Mouse (Mus musculus): ENCODE data around the gene R3hdml. TPM values are rescaled to one million over a fixed set of nuclear protein-coding genes. Genes with fewer than 3 reads are reported as not detected.

R3hdml gene
- polyA plus RNA-seq, 1 experiment from 2014 or later, result not detected

GRCm38 (mm10) chr2:163539321-163540040 lies 47.4 kb downstream of the R3hdml start:
- no peak overlapping the region for H3K27ac ChIP-seq (ENCODE audit: poor library complexity, severe bottlenecking)
- H3K9me3 ChIP-seq (replicated peaks), result 0 out of 2 replicates have a peak, but pooled peaks cover 2% of the 10 kb centered on the region
- peaks cover 26% of the 10 kb centered on the region for H3K27me3 ChIP-seq (replicated peaks)
- no peak overlapping the region for H3K9ac ChIP-seq
- no peak overlapping the region for H3K4me2 ChIP-seq
- 0 out of 2 replicates have a peak, but pooled peaks cover 4% of the 10 kb centered on the region for H3K4me1 ChIP-seq (replicated peaks)
- ATAC-seq (ENCODE audit: insufficient number of reproducible peaks, low FRiP score), result no peak
- WGBS, result 67% methylated on average over 13 of the region's 13 CpGs
- no peak overlapping the region for H3K4me3 ChIP-seq
- H3K36me3 ChIP-seq, result no peaks in the 10 kb centered on the region

- H3K27me3 ChIP-seq (replicated peaks), result peaks cover 23% of the 10 kb centered on the region
- H3K4me1 ChIP-seq (replicated peaks), result no peaks in the 10 kb centered on the region
- no peaks in the 10 kb centered on the region for H3K9me3 ChIP-seq (replicated peaks)
- no peak overlapping the region for H3K4me3 ChIP-seq
- no peak overlapping the region for H3K27ac ChIP-seq (ENCODE audit: poor library complexity, severe bottlenecking)
- H3K4me2 ChIP-seq, result no peak overlapping the region
- ATAC-seq (ENCODE audit: insufficient number of reproducible peaks, low FRiP score), result no peak
- WGBS, result 66% methylated on average over 9 of the region's 9 CpGs
- H3K36me3 ChIP-seq, result no peaks in the 10 kb centered on the region
- no peak overlapping the region for H3K9ac ChIP-seq
Observed at GRCm38 (mm10) chr2:163540231-163541117, 48.4 kb downstream of the R3hdml start.

GRCm38 (mm10) chr2:163541568-163542182 lies 49.6 kb downstream of the R3hdml start:
- peaks cover 15% of the 10 kb centered on the region for H3K27me3 ChIP-seq (replicated peaks)
- no peak overlapping the region for H3K4me2 ChIP-seq
- no peaks in the 10 kb centered on the region for H3K9me3 ChIP-seq (replicated peaks)
- no peak overlapping the region for H3K27ac ChIP-seq (ENCODE audit: poor library complexity, severe bottlenecking)
- no peaks in the 10 kb centered on the region for H3K36me3 ChIP-seq
- WGBS, result 61% methylated on average over 10 of the region's 10 CpGs
- ATAC-seq (ENCODE audit: insufficient number of reproducible peaks, low FRiP score), result no peak
- H3K9ac ChIP-seq, result no peak overlapping the region
- H3K4me3 ChIP-seq, result no peak overlapping the region
- H3K4me1 ChIP-seq (replicated peaks), result no peaks in the 10 kb centered on the region

GRCm38 (mm10) chr2:163542674-163543073 lies 50.6 kb downstream of the R3hdml start:
- Histone ChIP-seq H3K4me1 (replicated peaks) (no peaks in the 10 kb centered on the region), H3K27ac (ENCODE audit: poor library complexity, severe bottlenecking) (no peak overlapping the region), H3K9me3 (replicated peaks) (no peaks in the 10 kb centered on the region), H3K4me3 (no peak overlapping the region), H3K36me3 (no peaks in the 10 kb centered on the region), H3K4me2 (no peak overlapping the region), H3K9ac (no peak overlapping the region), H3K27me3 (replicated peaks) (peaks cover 12% of the 10 kb centered on the region; the same call in 1 of the 2 replicates)
- WGBS, result 80% methylated on average over 10 of the region's 10 CpGs
- ATAC-seq (ENCODE audit: insufficient number of reproducible peaks, low FRiP score), result no peak

GRCm38 (mm10) chr2:163546623-163547318 lies 54.7 kb downstream of the R3hdml start:
- 60% methylated on average over 14 of the region's 14 CpGs for WGBS
- Histone ChIP-seq H3K9ac (no peak overlapping the region), H3K36me3 (no peaks in the 10 kb centered on the region), H3K27me3 (replicated peaks) (peaks cover 39% of the 10 kb centered on the region), H3K9me3 (replicated peaks) (no peaks in the 10 kb centered on the region), H3K4me1 (replicated peaks) (no peaks in the 10 kb centered on the region), H3K27ac (ENCODE audit: poor library complexity, severe bottlenecking) (no peak overlapping the region), H3K4me2 (no peak overlapping the region), H3K4me3 (no peak overlapping the region)
- ATAC-seq (ENCODE audit: insufficient number of reproducible peaks, low FRiP score), result no peak

GRCm38 (mm10) chr2:163548822-163549221 lies 56.7 kb downstream of the R3hdml start:
- no peak overlapping the region for H3K9ac ChIP-seq
- 73% methylated on average over 6 of the region's 6 CpGs for WGBS
- no peak overlapping the region for H3K4me3 ChIP-seq
- no peaks in the 10 kb centered on the region for H3K4me1 ChIP-seq (replicated peaks)
- peaks cover 54% of the 10 kb centered on the region for H3K27me3 ChIP-seq (replicated peaks)
- ATAC-seq (ENCODE audit: insufficient number of reproducible peaks, low FRiP score), result no peak
- no peak overlapping the region for H3K4me2 ChIP-seq
- no peak overlapping the region for H3K27ac ChIP-seq (ENCODE audit: poor library complexity, severe bottlenecking)
- no peaks in the 10 kb centered on the region for H3K36me3 ChIP-seq
- no peaks in the 10 kb centered on the region for H3K9me3 ChIP-seq (replicated peaks)

GRCm38 (mm10) chr2:163549786-163550185 lies 57.7 kb downstream of the R3hdml start:
- no peak for ATAC-seq (ENCODE audit: insufficient number of reproducible peaks, low FRiP score)

More at GRCm38 (mm10) chr2:163549786-163550185, 57.7 kb downstream of the R3hdml start:
- H3K27ac ChIP-seq (ENCODE audit: poor library complexity, severe bottlenecking), result no peak overlapping the region
- no peak overlapping the region for H3K9ac ChIP-seq
- WGBS, result 66% methylated on average over 6 of the region's 6 CpGs
- peaks cover 64% of the 10 kb centered on the region for H3K27me3 ChIP-seq (replicated peaks)
- no peaks in the 10 kb centered on the region for H3K9me3 ChIP-seq (replicated peaks)
- no peaks in the 10 kb centered on the region for H3K4me1 ChIP-seq (replicated peaks)
- H3K4me3 ChIP-seq, result no peak overlapping the region
- no peaks in the 10 kb centered on the region for H3K36me3 ChIP-seq
- no peak overlapping the region for H3K4me2 ChIP-seq

Other genes with a start within 250 kb of the R3hdml start
- 62.5 and 62.7 TPM in 2 replicates for gene Jph2, start 94.3 kb upstream of the R3hdml start, polyA plus RNA-seq (2016; fragmentation: Nextera tagmentation; extraction: Ambion mirVana)
- gene Oser1, start 67.6 kb upstream of the R3hdml start, polyA plus RNA-seq (2016; fragmentation: Nextera tagmentation; extraction: Ambion mirVana), result 55.3 and 57.2 TPM in 2 replicates
- gene Gdap1l1, start 53.8 kb upstream of the R3hdml start, polyA plus RNA-seq (2016; fragmentation: Nextera tagmentation; extraction: Ambion mirVana), result 0.19 and 0.63 TPM in 2 replicates
- 14.2 and 15.5 TPM in 2 replicates for gene Fitm2, start 19.7 kb upstream of the R3hdml start, polyA plus RNA-seq (2016; fragmentation: Nextera tagmentation; extraction: Ambion mirVana)
- gene Hnf4a, start 14.5 kb downstream of the R3hdml start, polyA plus RNA-seq (2016; fragmentation: Nextera tagmentation; extraction: Ambion mirVana), result 0.17 and 0.18 TPM in 2 replicates
- gene Ttpal, start 110.0 kb downstream of the R3hdml start, polyA plus RNA-seq (2016; fragmentation: Nextera tagmentation; extraction: Ambion mirVana), result 26.9 and 27.8 TPM in 2 replicates
- gene Serinc3, start 152.8 kb downstream of the R3hdml start, polyA plus RNA-seq (2016; fragmentation: Nextera tagmentation; extraction: Ambion mirVana), result 67.7 and 76.7 TPM in 2 replicates
- gene Pkig, start 166.1 kb downstream of the R3hdml start, polyA plus RNA-seq (2016; fragmentation: Nextera tagmentation; extraction: Ambion mirVana), result 233 and 241 TPM in 2 replicates